Mouse (Mus musculus): ENCODE measurements around the gene Smurf2. TPM values are rescaled to one million over a fixed set of nuclear protein-coding genes. Genes with fewer than 3 reads are reported as not detected.

The Smurf2 gene
- polyA plus RNA-seq, 1 experiment, result 13.0 TPM

- Histone ChIP-seq H3K4me3 (ENCODE audit: insufficient read depth, poor library complexity, severe bottlenecking) (no peak overlapping the region), H3K36me3 (ENCODE audit: control insufficient read depth, insufficient read depth) (no peaks in the 10 kb centered on the region), H3ac (ENCODE audit: control insufficient read depth, insufficient read length, low read depth) (no peak overlapping the region), H3K79me2 (ENCODE audit: control insufficient read depth, insufficient read depth) (no peaks in the 10 kb centered on the region), H3K79me3 (ENCODE audit: low read depth) (no peaks in the 10 kb centered on the region), H3K27me3 (ENCODE audit: control insufficient read depth, insufficient read depth, insufficient read length) (no peaks in the 10 kb centered on the region)
- TF ChIP-seq CEBPB (IDR thresholded peaks at IDR 0.05; ENCODE audit: low read depth) (peak; percentile 77), MYOD1 (IDR thresholded peaks at IDR 0.05; ENCODE audit: control insufficient read depth, insufficient read length, low read depth) (no peak)
These were observed 41.1 kb upstream of the Smurf2 start for GRCm38 (mm10) chr11:106961471-106962081.

- no peak overlapping the region for H3K4me3 ChIP-seq (ENCODE audit: insufficient read depth, poor library complexity, severe bottlenecking)
- H3ac ChIP-seq (ENCODE audit: control insufficient read depth, insufficient read length, low read depth), result no peak overlapping the region
- H3K36me3 ChIP-seq (ENCODE audit: control insufficient read depth, insufficient read depth), result no peaks in the 10 kb centered on the region
- H3K27me3 ChIP-seq (ENCODE audit: control insufficient read depth, insufficient read depth, insufficient read length), result no peaks in the 10 kb centered on the region
- no peaks in the 10 kb centered on the region for H3K79me2 ChIP-seq (ENCODE audit: control insufficient read depth, insufficient read depth)
- no peak for TF ChIP-seq USF1 (IDR thresholded peaks at IDR 0.05; ENCODE audit: low read depth)
- no peak for TF ChIP-seq FOSL1 (IDR thresholded peaks at IDR 0.05; ENCODE audit: insufficient read depth, low read length, poor library complexity, severe bottlenecking)
- no peak for TF ChIP-seq MYOD1 (IDR thresholded peaks at IDR 0.05; ENCODE audit: control insufficient read depth, insufficient read length, low read depth)
- TF ChIP-seq CEBPB (IDR thresholded peaks at IDR 0.05; ENCODE audit: low read depth), result no peak
- TF ChIP-seq MYOG (IDR thresholded peaks at IDR 0.05; ENCODE audit: control insufficient read depth, extremely low read depth, insufficient read length), result no peak
- no peak for TF ChIP-seq CTCF (IDR thresholded peaks at IDR 0.05; ENCODE audit: control insufficient read depth, insufficient read depth, insufficient read length)
- TF ChIP-seq MAX (IDR thresholded peaks at IDR 0.05), result no peak
- H3K79me3 ChIP-seq (ENCODE audit: low read depth), result no peaks in the 10 kb centered on the region
These were observed 38.6 kb upstream of the Smurf2 start for GRCm38 (mm10) chr11:106959121-106959520.

GRCm38 (mm10) chr11:106958407-106959071 lies 38.0 kb upstream of the Smurf2 start:
- Histone ChIP-seq H3K27me3 (ENCODE audit: control insufficient read depth, insufficient read depth, insufficient read length) (no peaks in the 10 kb centered on the region), H3ac (ENCODE audit: control insufficient read depth, insufficient read length, low read depth) (no peak overlapping the region), H3K4me3 (ENCODE audit: insufficient read depth, poor library complexity, severe bottlenecking) (no peak overlapping the region), H3K79me2 (ENCODE audit: control insufficient read depth, insufficient read depth) (no peaks in the 10 kb centered on the region), H3K79me3 (ENCODE audit: low read depth) (no peaks in the 10 kb centered on the region), H3K36me3 (ENCODE audit: control insufficient read depth, insufficient read depth) (no peaks in the 10 kb centered on the region)
- TF ChIP-seq USF1 (IDR thresholded peaks at IDR 0.05; ENCODE audit: low read depth), result no peak
- no peak for TF ChIP-seq MYOG (IDR thresholded peaks at IDR 0.05; ENCODE audit: control insufficient read depth, extremely low read depth, insufficient read length)
- no peak for TF ChIP-seq MYOD1 (IDR thresholded peaks at IDR 0.05; ENCODE audit: control insufficient read depth, insufficient read length, low read depth)
- no peak for TF ChIP-seq CTCF (IDR thresholded peaks at IDR 0.05; ENCODE audit: control insufficient read depth, insufficient read depth, insufficient read length)
- TF ChIP-seq FOSL1 (IDR thresholded peaks at IDR 0.05; ENCODE audit: insufficient read depth, low read length, poor library complexity, severe bottlenecking), result no peak
- no peak for TF ChIP-seq CEBPB (IDR thresholded peaks at IDR 0.05; ENCODE audit: low read depth)
- no peak for TF ChIP-seq MAX (IDR thresholded peaks at IDR 0.05)

DNA sequence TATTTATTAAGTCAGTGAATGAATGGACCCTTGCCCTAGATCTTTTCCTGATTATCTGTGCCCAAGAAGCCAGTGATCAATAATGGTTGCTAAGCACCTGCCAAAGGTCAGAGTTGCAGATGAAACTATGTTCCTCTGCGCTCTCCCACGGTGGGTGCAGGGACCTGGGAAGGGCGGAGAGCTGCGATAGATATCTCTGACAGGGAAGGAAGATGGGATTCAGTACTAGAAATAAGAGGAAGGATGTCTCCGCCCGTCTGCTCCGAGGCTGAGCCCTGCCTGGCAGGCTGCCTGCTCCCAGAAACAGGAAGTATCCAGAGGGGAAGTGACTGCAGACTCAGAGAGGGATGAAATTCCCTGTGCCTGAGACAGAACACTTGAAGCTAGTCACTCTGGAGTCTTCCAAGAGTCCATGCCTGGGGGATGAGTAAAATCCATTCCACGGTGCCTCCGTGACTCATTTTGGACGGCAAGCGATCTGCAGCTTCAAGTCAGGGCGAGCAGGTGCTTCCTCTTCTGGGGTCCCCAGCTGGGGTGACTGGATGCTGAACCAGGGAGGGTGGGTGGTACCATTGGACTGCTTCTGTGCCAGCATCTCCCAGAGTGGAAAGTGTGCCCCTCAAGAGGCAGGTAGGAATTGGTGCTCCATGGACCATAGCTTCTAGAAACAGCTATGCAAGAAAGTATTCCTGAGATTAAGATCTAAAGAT lies 36.9 kb upstream of the Smurf2 start:
- no peaks in the 10 kb centered on the region for H3K79me2 ChIP-seq (ENCODE audit: control insufficient read depth, insufficient read depth)
- no peak for TF ChIP-seq USF1 (IDR thresholded peaks at IDR 0.05; ENCODE audit: low read depth)
- no peak for TF ChIP-seq CTCF (IDR thresholded peaks at IDR 0.05; ENCODE audit: control insufficient read depth, insufficient read depth, insufficient read length)
- TF ChIP-seq FOSL1 (IDR thresholded peaks at IDR 0.05; ENCODE audit: insufficient read depth, low read length, poor library complexity, severe bottlenecking), result no peak
- no peak for TF ChIP-seq MYOG (IDR thresholded peaks at IDR 0.05; ENCODE audit: control insufficient read depth, extremely low read depth, insufficient read length)
- TF ChIP-seq CEBPB (IDR thresholded peaks at IDR 0.05; ENCODE audit: low read depth), result no peak
- TF ChIP-seq MYOD1 (IDR thresholded peaks at IDR 0.05; ENCODE audit: control insufficient read depth, insufficient read length, low read depth), result no peak
- TF ChIP-seq MAX (IDR thresholded peaks at IDR 0.05), result no peak
- H3K4me3 ChIP-seq (ENCODE audit: insufficient read depth, poor library complexity, severe bottlenecking), result no peak overlapping the region

DNA sequence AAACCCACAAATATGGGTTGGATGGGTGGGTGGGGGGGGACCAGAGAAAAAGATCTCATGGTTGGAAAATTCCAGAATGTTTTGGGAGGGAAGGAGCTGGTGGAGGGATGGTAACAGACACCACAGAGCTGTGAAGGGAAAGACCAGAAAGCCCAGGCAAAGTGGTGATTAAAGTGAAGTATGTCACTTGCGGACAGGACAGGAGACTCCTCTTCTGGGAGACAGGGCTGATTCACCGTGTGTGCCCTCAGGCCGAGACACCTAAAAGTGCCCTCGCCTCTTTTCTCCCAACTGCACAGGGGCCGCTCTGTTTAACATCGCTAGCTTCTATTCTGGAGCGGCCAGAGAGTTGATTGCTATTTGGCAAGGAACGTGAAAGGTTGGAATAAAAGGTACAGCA lies 34.1 kb upstream of the Smurf2 start:
- H3ac ChIP-seq (ENCODE audit: control insufficient read depth, insufficient read length, low read depth), result no peak overlapping the region
- TF ChIP-seq FOSL1 (IDR thresholded peaks at IDR 0.05; ENCODE audit: insufficient read depth, low read length, poor library complexity, severe bottlenecking), result no peak
- TF ChIP-seq MAX (IDR thresholded peaks at IDR 0.05), result no peak
- no peak for TF ChIP-seq MYOD1 (IDR thresholded peaks at IDR 0.05; ENCODE audit: control insufficient read depth, insufficient read length, low read depth)
- no peak for TF ChIP-seq USF1 (IDR thresholded peaks at IDR 0.05; ENCODE audit: low read depth)
- TF ChIP-seq CEBPB (IDR thresholded peaks at IDR 0.05; ENCODE audit: low read depth), result no peak
- TF ChIP-seq MYOG (IDR thresholded peaks at IDR 0.05; ENCODE audit: control insufficient read depth, extremely low read depth, insufficient read length), result no peak
- no peak for TF ChIP-seq CTCF (IDR thresholded peaks at IDR 0.05; ENCODE audit: control insufficient read depth, insufficient read depth, insufficient read length)
- no peaks in the 10 kb centered on the region for H3K27me3 ChIP-seq (ENCODE audit: control insufficient read depth, insufficient read depth, insufficient read length)
- H3K36me3 ChIP-seq (ENCODE audit: control insufficient read depth, insufficient read depth), result no peaks in the 10 kb centered on the region
- no peaks in the 10 kb centered on the region for H3K79me3 ChIP-seq (ENCODE audit: low read depth)
- H3K4me3 ChIP-seq (ENCODE audit: insufficient read depth, poor library complexity, severe bottlenecking), result no peak overlapping the region
- H3K79me2 ChIP-seq (ENCODE audit: control insufficient read depth, insufficient read depth), result no peaks in the 10 kb centered on the region

More for the DNA sequence above, 36.9 kb upstream of the Smurf2 start:
- Histone ChIP-seq H3ac (ENCODE audit: control insufficient read depth, insufficient read length, low read depth) (no peak overlapping the region), H3K27me3 (ENCODE audit: control insufficient read depth, insufficient read depth, insufficient read length) (no peaks in the 10 kb centered on the region), H3K36me3 (ENCODE audit: control insufficient read depth, insufficient read depth) (no peaks in the 10 kb centered on the region), H3K79me3 (ENCODE audit: low read depth) (no peaks in the 10 kb centered on the region)
